Comparison of ENCODE assay signal across 8 mouse cellular contexts in genomic region chr10:80105460-80105859, GRCm38 (mm10). TPM values are rescaled to one million over a fixed set of nuclear protein-coding genes. Genes with fewer than 3 reads are reported as not detected.
DNase-seq lines count a peak whose midpoint lies in the region; ATAC-seq lines count a peak whose summit lies in the region.

TSS of gene Sbno2 (minus strand) at chr10:80105571.

- no peak within 1 kb of the TSS for H3K4me2 ChIP-seq in kidney, embryonic 16.5 days (replicated peaks; ENCODE audit: low read depth, low read length)
- no peak within 1 kb of the TSS for H3K4me2 ChIP-seq in heart, embryonic 15.5 days
- H3K4me2 ChIP-seq in neural tube, embryonic 14.5 days (ENCODE audit: low read depth, low read length), result no peak within 1 kb of the TSS

- 0 out of 2 replicates have a peak within 1 kb of the TSS, but pooled peaks have one; percentile 24 for H3K27ac ChIP-seq in kidney, embryonic 16.5 days (ENCODE audit: low read length)
- 0 out of 2 replicates have a peak within 1 kb of the TSS, but pooled peaks have one; percentile 16 for H3K27ac ChIP-seq in heart, embryonic 15.5 days
- H3K27ac ChIP-seq in limb, embryonic 10.5 days, result peak within 1 kb of the TSS; percentile 4; the same call in 1 of the 2 replicates
- H3K27ac ChIP-seq in neural tube, embryonic 14.5 days (ENCODE audit: low read depth, low read length), result no peak within 1 kb of the TSS

- no peak within 1 kb of the TSS for H3K4me3 ChIP-seq in kidney, embryonic 16.5 days (ENCODE audit: low read length)
- no peak within 1 kb of the TSS for H3K4me3 ChIP-seq in heart, embryonic 15.5 days
- H3K4me3 ChIP-seq in limb, embryonic 10.5 days, result peak within 1 kb of the TSS; percentile 11; the same call in 1 of the 2 replicates
- no peak within 1 kb of the TSS for H3K4me3 ChIP-seq in neural tube, embryonic 14.5 days (ENCODE audit: low read depth, low read length)

- H3K36me3 ChIP-seq in kidney, embryonic 16.5 days (ENCODE audit: insufficient read depth, low read length), result no peaks in the 10 kb centered on the region
- no peaks in the 10 kb centered on the region for H3K36me3 ChIP-seq in heart, embryonic 15.5 days
- no peaks in the 10 kb centered on the region for H3K36me3 ChIP-seq in limb, embryonic 10.5 days
- no peaks in the 10 kb centered on the region for H3K36me3 ChIP-seq in neural tube, embryonic 14.5 days (ENCODE audit: control insufficient read depth, insufficient read depth, low read length)

- ATAC-seq in kidney, embryonic 16.5 days (ENCODE audit: low FRiP score, low TSS enrichment), result no peak
- no peak for ATAC-seq in heart, embryonic 15.5 days (replicated peaks; ENCODE audit: insufficient number of reproducible peaks, insufficient read depth, low FRiP score, low read depth)
- no peak for ATAC-seq in neural tube, embryonic 14.5 days (ENCODE audit: low read depth)

- 73% methylated on average over 5 of the region's 5 CpGs for WGBS in kidney, embryonic 16.5 days
- WGBS in heart, embryonic 15.5 days, result 68% methylated on average over 5 of the region's 5 CpGs
- WGBS in limb, embryonic 10.5 days, result 70% methylated on average over 5 of the region's 5 CpGs
- WGBS in neural tube, embryonic 14.5 days, result 70% methylated on average over 5 of the region's 5 CpGs

- peaks cover 18% of the 10 kb centered on the region for H3K4me1 ChIP-seq in kidney, embryonic 16.5 days (ENCODE audit: insufficient read depth, low read length)
- H3K4me1 ChIP-seq in heart, embryonic 15.5 days (replicated peaks), result peaks cover 20% of the 10 kb centered on the region
- H3K4me1 ChIP-seq in limb, embryonic 10.5 days, result peaks cover 31% of the 10 kb centered on the region
- peaks cover 8% of the 10 kb centered on the region for H3K4me1 ChIP-seq in neural tube, embryonic 14.5 days (ENCODE audit: control insufficient read depth, insufficient read depth, low read length)

- no peak within 1 kb of the TSS; the same call in 1 of the 2 replicates for H3K9ac ChIP-seq in kidney, embryonic 16.5 days (replicated peaks; ENCODE audit: low read length)
- no peak within 1 kb of the TSS; the same call in 1 of the 2 replicates for H3K9ac ChIP-seq in heart, embryonic 15.5 days
- no peak within 1 kb of the TSS for H3K9ac ChIP-seq in neural tube, embryonic 14.5 days (replicated peaks; ENCODE audit: low read depth, low read length)

- no peaks in the 10 kb centered on the region for H3K27me3 ChIP-seq in kidney, embryonic 16.5 days (ENCODE audit: insufficient read depth, low read length)
- H3K27me3 ChIP-seq in heart, embryonic 15.5 days, result no peaks in the 10 kb centered on the region
- H3K27me3 ChIP-seq in limb, embryonic 10.5 days (ENCODE audit: low read depth, poor library complexity, severe bottlenecking), result no peaks in the 10 kb centered on the region
- no peaks in the 10 kb centered on the region for H3K27me3 ChIP-seq in neural tube, embryonic 14.5 days (ENCODE audit: control insufficient read depth, insufficient read depth, low read length)

- no peak for DNase-seq in kidney, adult 8-10 months
- DNase-seq in adrenal gland, adult 8-10 months, result no peak
- DNase-seq in limb, embryonic 10.5 days (ENCODE audit: low spot score), result no peak
- no peak for DNase-seq in cerebellum, postnatal 4 days (ENCODE audit: low spot score in 2 of 2)
- no peak for DNase-seq in cerebellum, adult 8-10 months

- H3K9me3 ChIP-seq in kidney, embryonic 16.5 days (ENCODE audit: low read length), result no peaks in the 10 kb centered on the region
- no peaks in the 10 kb centered on the region for H3K9me3 ChIP-seq in heart, embryonic 15.5 days (replicated peaks)
- no peaks in the 10 kb centered on the region for H3K9me3 ChIP-seq in limb, embryonic 10.5 days (replicated peaks)
- H3K9me3 ChIP-seq in neural tube, embryonic 14.5 days (ENCODE audit: control insufficient read depth, low read length), result no peaks in the 10 kb centered on the region

RNA-seq across cellular contexts. Expression of gene Sbno2, which starts in this region (rescaled TPM):
- polyA plus RNA-seq in kidney, embryonic 16.5 days (2015; fragmentation: Nextera tagmentation; extraction: Ambion mirVana), result 16.1 and 17.6 TPM in 2 replicates
- total RNA-seq in adrenal gland, adult 8-10 months (2022), result 10 to 100 TPM; 27.4 to 54.8 (median 45.1) TPM
- 8.3 and 13.9 TPM in 2 replicates for polyA plus RNA-seq in heart, embryonic 15.5 days (2015; fragmentation: Nextera tagmentation; extraction: Ambion mirVana)
- 17.1 and 18.4 TPM in 2 replicates for polyA plus RNA-seq in limb, embryonic 10.5 days (2016; fragmentation: Nextera tagmentation; extraction: Ambion mirVana)
- 12.9 and 13.3 TPM in 2 replicates for polyA plus RNA-seq in neural tube, embryonic 14.5 days (2014; fragmentation: Nextera tagmentation; extraction: Ambion mirVana)
